24 mouse cellular contexts compared by ENCODE assay signal in the genomic region with DNA sequence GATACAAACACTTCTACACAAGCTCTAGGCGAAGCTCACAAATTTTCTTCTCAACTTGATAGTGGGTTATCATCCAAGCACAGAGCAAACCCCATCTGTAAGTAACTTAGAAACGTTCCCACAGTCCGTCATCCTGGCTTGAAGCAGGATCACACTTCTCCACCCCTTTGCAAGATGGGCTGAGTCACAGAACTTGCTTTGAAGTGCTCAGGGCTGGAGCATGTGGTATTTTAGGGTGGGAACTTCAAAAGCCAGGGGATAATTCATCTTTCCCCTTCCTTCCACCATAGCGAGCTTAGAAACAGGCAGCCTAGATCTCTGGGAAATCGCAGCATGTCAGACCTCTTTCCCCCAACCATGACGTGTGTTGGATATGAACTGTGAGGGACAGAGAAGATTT. TPM values are rescaled to one million over a fixed set of nuclear protein-coding genes. Genes with fewer than 3 reads are reported as not detected.
DNase-seq lines count a peak whose midpoint lies in the region; ATAC-seq and TF ChIP-seq lines count a peak whose summit lies in the region.
"Had no signal": no experiment of that assay in that cellular context is flagged by ENCODE, and none has a peak within 500 bp of the region (broad histone marks: within the 10 kb centered on the region; RNA-seq: fewer than 3 reads in every experiment).

No protein-coding gene starts in this region.

- no peaks in the 10 kb centered on the region for H3K4me1 ChIP-seq in embryonic facial prominence, embryonic 14.5 days (ENCODE audit: control insufficient read depth, insufficient read depth, low read length)
- 0 out of 2 replicates have a peak, but pooled peaks cover 2% of the 10 kb centered on the region for H3K4me1 ChIP-seq in embryonic facial prominence, embryonic 10.5 days

- H3K27me3 ChIP-seq in embryonic facial prominence, embryonic 14.5 days (replicated peaks; ENCODE audit: control insufficient read depth, insufficient read depth, low read length), result peaks cover 4% of the 10 kb centered on the region; the same call in 1 of the 2 replicates
- H3K27me3 ChIP-seq in embryonic facial prominence, embryonic 10.5 days (replicated peaks; ENCODE audit: low read depth, poor library complexity, severe bottlenecking), result peaks cover 8% of the 10 kb centered on the region
- H3K27me3 ChIP-seq: midbrain, embryonic 15.5 days; neural tube, embryonic 15.5 days had no signal

- no peak for TF ChIP-seq CTCF in layer of hippocampus, adult 2 months (conservative IDR thresholded peaks at IDR 0.05)

- no peak overlapping the region for H3K4me3 ChIP-seq in embryonic facial prominence, embryonic 14.5 days (ENCODE audit: low read depth, low read length)
- no peak overlapping the region for H3K4me3 ChIP-seq in embryonic facial prominence, embryonic 10.5 days
- H3K4me3 ChIP-seq in layer of hippocampus, adult 2 months, result no peak overlapping the region
- H3K4me3 ChIP-seq: embryonic facial prominence, embryonic 13.5 days; heart, adult 2 months; heart, embryonic 15.5 days; hindbrain, embryonic 10.5 days; left cerebral cortex, adult 2 months; liver, embryonic 13.5 days; megakaryocyte, embryonic 14.5 days; midbrain, embryonic 15.5 days; neural tube, embryonic 15.5 days had no signal

- no peak overlapping the region for H3K27ac ChIP-seq in embryonic facial prominence, embryonic 14.5 days (replicated peaks; ENCODE audit: low read depth, low read length)
- no peak overlapping the region for H3K27ac ChIP-seq in embryonic facial prominence, embryonic 10.5 days (replicated peaks)
- H3K27ac ChIP-seq in layer of hippocampus, adult 2 months, result 0 out of 2 replicates have a peak overlapping the region, but pooled peaks have one; percentile 32
- H3K27ac ChIP-seq: embryonic facial prominence, embryonic 13.5 days; heart, adult 2 months; heart, embryonic 15.5 days; hindbrain, embryonic 10.5 days; hindbrain, postnatal 0 days; left cerebral cortex, adult 2 months; liver, embryonic 13.5 days; midbrain, embryonic 15.5 days; neural tube, embryonic 15.5 days had no signal

- no peak overlapping the region for H3K9ac ChIP-seq in embryonic facial prominence, embryonic 14.5 days (ENCODE audit: low read depth, low read length)
- H3K9ac ChIP-seq: embryonic facial prominence, embryonic 13.5 days; heart, embryonic 15.5 days; liver, embryonic 13.5 days; midbrain, embryonic 15.5 days; neural tube, embryonic 15.5 days had no signal

- no peak overlapping the region for H3K4me2 ChIP-seq in embryonic facial prominence, embryonic 14.5 days (ENCODE audit: low read depth, low read length)
- H3K4me2 ChIP-seq: embryonic facial prominence, embryonic 13.5 days; heart, embryonic 15.5 days; liver, embryonic 13.5 days; midbrain, embryonic 15.5 days; neural tube, embryonic 15.5 days had no signal

- ATAC-seq in embryonic facial prominence, embryonic 14.5 days (ENCODE audit: low read depth), result peak; percentile 30; the same call in 1 of the 2 replicates
- ATAC-seq in cerebellum, adult (ENCODE audit: insufficient number of reproducible peaks, low FRiP score, low TSS enrichment), result no peak
- ATAC-seq: forebrain, embryonic 16.5 days; hindbrain, postnatal 0 days; midbrain, embryonic 15.5 days had no signal

- H3K9me3 ChIP-seq in embryonic facial prominence, embryonic 14.5 days (ENCODE audit: control insufficient read depth, low read length), result no peaks in the 10 kb centered on the region
- no peaks in the 10 kb centered on the region for H3K9me3 ChIP-seq in embryonic facial prominence, embryonic 10.5 days
- H3K9me3 ChIP-seq: embryonic facial prominence, embryonic 13.5 days; heart, embryonic 15.5 days; hindbrain, embryonic 10.5 days; liver, embryonic 13.5 days; midbrain, embryonic 15.5 days; neural tube, embryonic 15.5 days had no signal

- DNase-seq in embryonic facial prominence, embryonic 14.5 days (ENCODE audit: low spot score), result peak; percentile 66
- no peak for DNase-seq in embryonic facial prominence, embryonic 10.5 days (ENCODE audit: low spot score)
- no peak for DNase-seq in layer of hippocampus, adult 2 months (ENCODE audit: low spot score in 2 of 2)
- no peak for DNase-seq in layer of hippocampus, postnatal 25 days (ENCODE audit: extremely low spot score in 1 of 2, low spot score in 1 of 2)
- peak; percentile 71 for DNase-seq in brain, adult 2 months (ENCODE audit: low read depth, low spot score)
- DNase-seq in mesoderm, embryonic 11.5 days (ENCODE audit: low read depth, low spot score), result peak; percentile 51
- no peak for DNase-seq in right cerebral cortex, postnatal 4 days
- DNase-seq: gastrocnemius, postnatal 10 days; heart, adult 2 months; kidney, adult 8-10 months; kidney, postnatal 25 days; liver, embryonic 13.5 days; lung, postnatal 10 days; right cerebral cortex, postnatal 14 days had no signal

- no peaks in the 10 kb centered on the region for H3K36me3 ChIP-seq in embryonic facial prominence, embryonic 14.5 days (ENCODE audit: control insufficient read depth, insufficient read depth, low read length)
- H3K36me3 ChIP-seq in embryonic facial prominence, embryonic 10.5 days (replicated peaks), result no peaks in the 10 kb centered on the region
- H3K36me3 ChIP-seq: embryonic facial prominence, embryonic 13.5 days; heart, embryonic 15.5 days; hindbrain, embryonic 10.5 days; liver, embryonic 13.5 days; midbrain, embryonic 15.5 days; neural tube, embryonic 15.5 days had no signal

- WGBS in embryonic facial prominence, embryonic 14.5 days, result 33% methylated on average over 6 of the region's 6 CpGs
- WGBS in embryonic facial prominence, embryonic 10.5 days, result 72% methylated on average over 6 of the region's 6 CpGs

RNA-seq across cellular contexts. Expression of a gene that starts 5.3 kb away (rescaled TPM):
- polyA plus RNA-seq in embryonic facial prominence, embryonic 14.5 days (2014; fragmentation: Nextera tagmentation; extraction: Ambion mirVana), result 1.5 and 1.8 TPM in 2 replicates
- polyA plus RNA-seq in embryonic facial prominence, embryonic 10.5 days (2016; fragmentation: Nextera tagmentation; extraction: Ambion mirVana), result 2.0 and 2.2 TPM in 2 replicates
- total RNA-seq in layer of hippocampus, adult 2 months (2021), result 10 to 100 TPM; 39.0 to 40.0 TPM
- 10 to 100 TPM; 39.9 to 40.7 TPM for total RNA-seq in layer of hippocampus, postnatal 25 days (2021)

RNA-seq across cellular contexts. Expression of a gene that starts 21.3 kb away (rescaled TPM):
- 18.0 and 20.2 TPM in 2 replicates for polyA plus RNA-seq in embryonic facial prominence, embryonic 14.5 days (2014; fragmentation: Nextera tagmentation; extraction: Ambion mirVana)
- 9.3 and 9.8 TPM in 2 replicates for polyA plus RNA-seq in embryonic facial prominence, embryonic 10.5 days (2016; fragmentation: Nextera tagmentation; extraction: Ambion mirVana)
- total RNA-seq in layer of hippocampus, adult 2 months (2021), result 1 to 10 TPM; 4.7 to 5.2 TPM
- total RNA-seq in layer of hippocampus, postnatal 25 days (2021), result 1 to 10 TPM; 5.4 TPM

RNA-seq across cellular contexts. Expression of a gene that starts 45.7 kb away (rescaled TPM):
- polyA plus RNA-seq in embryonic facial prominence, embryonic 14.5 days (2014; fragmentation: Nextera tagmentation; extraction: Ambion mirVana), result 110 and 112 TPM in 2 replicates
- 106 TPM in 2 replicates for polyA plus RNA-seq in embryonic facial prominence, embryonic 10.5 days (2016; fragmentation: Nextera tagmentation; extraction: Ambion mirVana)
- 100 to 1,000 TPM; 145 to 155 TPM for total RNA-seq in layer of hippocampus, adult 2 months (2021)
- total RNA-seq in layer of hippocampus, postnatal 25 days (2021), result 100 to 1,000 TPM; 144 to 153 TPM

RNA-seq across cellular contexts. Expression of a gene that starts 45.8 kb away (rescaled TPM):
- polyA plus RNA-seq in embryonic facial prominence, embryonic 14.5 days (2014; fragmentation: Nextera tagmentation; extraction: Ambion mirVana), result 2.9 and 3.9 TPM in 2 replicates
- polyA plus RNA-seq in embryonic facial prominence, embryonic 10.5 days (2016; fragmentation: Nextera tagmentation; extraction: Ambion mirVana), result 2.9 and 3.7 TPM in 2 replicates
- total RNA-seq in layer of hippocampus, adult 2 months (2021), result 1 to 10 TPM; 2.0 to 2.2 TPM
- total RNA-seq in layer of hippocampus, postnatal 25 days (2021), result 1 to 10 TPM; 1.5 to 2.2 TPM

Comparison
In these comparisons a context has a peak if more than half of its experiments do, and no peak if none do; other contexts are left out.
1. DNase-seq: peak in embryonic facial prominence, embryonic 14.5 days (single experiment), brain, adult 2 months (single experiment) and mesoderm, embryonic 11.5 days (single experiment); none in embryonic facial prominence, embryonic 10.5 days (single experiment), layer of hippocampus, adult 2 months (0 of 2), layer of hippocampus, postnatal 25 days (0 of 2) and right cerebral cortex, postnatal 4 days (single experiment).